Mouse (Mus musculus): ENCODE measurements around the gene Mutyh.

DNA sequence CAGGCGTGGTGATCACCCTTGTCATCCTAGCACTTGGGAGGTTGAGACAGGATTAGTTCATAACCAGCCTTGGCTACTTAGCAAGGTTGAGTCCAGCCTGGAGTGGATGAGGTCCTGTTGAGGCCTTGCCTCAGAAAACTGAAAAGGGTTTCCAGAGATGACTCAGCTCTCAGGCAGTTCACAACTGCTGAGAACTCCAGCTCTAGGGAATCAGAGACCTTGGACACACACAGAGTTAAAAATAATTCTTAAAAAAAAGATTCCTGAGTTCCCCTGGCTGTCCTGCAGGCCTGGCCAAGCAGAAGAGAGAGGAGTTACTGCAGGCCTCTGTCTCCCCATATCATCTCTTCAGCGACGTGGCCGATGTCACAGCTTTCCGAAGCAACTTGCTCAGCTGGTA lies 7.8 kb downstream of the Mutyh start:
- TF ChIP-seq CTCF (IDR thresholded peaks at IDR 0.05; ENCODE audit: borderline replicate concordance, control insufficient read depth, extremely low read depth, insufficient read depth, low read length, poor library complexity) = no peak
- TF ChIP-seq POLR2A (IDR thresholded peaks at IDR 0.05; ENCODE audit: control insufficient read depth, extremely low read depth, insufficient read depth, low read length, poor library complexity) = no peak

All from thymus, adult 2 months (tissue).